Mouse (Mus musculus) layer of hippocampus, adult 18-20 months (tissue): ENCODE measurements around the gene Pdzd9. TPM values are rescaled to one million over a fixed set of nuclear protein-coding genes. Genes with fewer than 3 reads are reported as not detected.

Experiments
- DNase-seq, 2 experiments: peaks; one replicate each; pipeline ENCODE4 v3.0.0; 2022; ENCODE audit warnings: low spot score in 2 of 2
- total RNA-seq, 2 experiments: library from RNA; stranded (reverse); gene quantifications; 2 replicates each; pipeline ENCODE4 v1.2.3; 2021

Pdzd9 gene
- total RNA-seq, 2 experiments from 2014 or later: 0.25 TPM; not detected in 1

GRCm38 (mm10) chr7:120635821-120636220 lies 34.3 kb downstream of the Pdzd9 start:
- no peak for DNase-seq

DNA sequence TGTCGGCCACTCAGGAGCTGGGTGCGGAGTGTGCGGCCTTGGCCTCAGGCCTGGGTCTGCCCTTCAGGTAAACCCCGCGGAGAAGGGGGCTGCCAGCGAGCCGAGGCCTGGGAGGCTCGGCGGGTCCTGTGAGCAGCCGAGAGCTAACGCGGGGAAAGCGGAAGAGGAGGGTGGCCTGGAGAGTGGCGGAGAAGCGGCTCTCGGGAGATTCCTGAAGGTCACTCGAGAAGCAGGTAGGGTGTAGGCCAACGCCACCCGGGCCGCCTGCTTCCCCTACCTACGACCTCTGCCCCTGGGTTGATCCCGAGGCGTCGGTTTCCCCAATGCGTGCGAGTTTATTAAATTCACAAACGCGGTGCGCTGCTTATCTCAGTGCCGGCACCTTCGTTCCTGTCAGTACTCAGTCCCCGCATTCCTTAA lies 34.8 kb downstream of the Pdzd9 start:
- no peak for DNase-seq

DNA sequence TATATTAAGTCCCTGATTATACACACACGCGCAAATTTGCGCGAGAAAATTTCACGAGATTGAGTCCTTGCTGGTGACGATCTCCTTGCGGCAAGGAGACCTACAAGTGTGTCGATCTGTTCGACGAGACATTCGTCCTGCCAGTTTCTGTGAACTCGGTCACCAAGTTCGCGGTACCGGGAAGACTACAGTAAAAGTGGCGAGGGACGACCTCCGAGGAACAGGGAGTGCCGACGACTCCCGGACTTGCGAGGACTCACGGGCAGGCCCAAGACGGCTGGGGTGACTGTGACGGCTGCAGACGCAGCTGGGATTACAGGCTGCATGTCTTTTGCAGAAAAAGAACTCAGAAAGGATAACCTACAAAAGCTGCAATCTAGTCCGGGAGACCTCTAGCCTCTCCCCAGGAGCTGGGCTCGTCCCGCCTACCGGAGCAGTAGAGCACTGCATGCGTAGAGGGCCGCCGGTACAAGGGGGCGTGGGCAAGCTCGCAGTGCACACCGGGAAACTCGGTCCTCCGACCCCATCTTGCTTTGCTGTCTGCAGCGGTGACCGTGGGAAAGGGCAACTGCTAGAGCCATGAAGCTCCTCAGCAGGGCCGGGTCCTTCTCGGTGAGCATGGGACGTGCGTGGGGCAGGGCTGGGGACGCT lies 35.3 kb downstream of the Pdzd9 start, which contains the start of gene Uqcrc2:
Uqcrc2 (plus strand) TSS at position 466 of the 651 bp plus-strand sequence.
- peak; percentile 78 to 89 for DNase-seq

- DNase-seq: no peak
These were observed 35.8 kb downstream of the Pdzd9 start for GRCm38 (mm10) chr7:120634301-120634700.

DNA sequence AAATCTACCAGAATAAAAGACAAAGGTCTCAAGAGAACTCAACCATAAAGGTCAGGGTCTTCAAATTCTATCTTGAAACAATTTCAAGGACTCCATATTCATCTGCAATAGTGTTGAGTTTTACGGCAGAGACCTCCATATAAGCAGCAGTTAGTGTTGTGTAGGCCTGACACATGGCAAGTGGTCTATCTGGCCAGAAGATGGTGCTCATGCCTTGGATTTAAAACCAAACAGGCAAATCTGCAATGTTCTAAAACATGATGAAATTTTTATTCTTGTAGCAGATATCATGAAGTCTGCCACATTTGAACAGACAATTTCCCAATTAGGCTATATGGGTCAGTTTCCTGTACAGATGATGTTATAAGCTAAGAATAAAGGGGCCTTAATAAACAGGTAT lies 37.6 kb downstream of the Pdzd9 start:
- peak in 1 of 2 experiments; percentile 74 for DNase-seq

- no peak for DNase-seq
These were observed 49.3 kb downstream of the Pdzd9 start for GRCm38 (mm10) chr7:120620841-120621240.

DNA sequence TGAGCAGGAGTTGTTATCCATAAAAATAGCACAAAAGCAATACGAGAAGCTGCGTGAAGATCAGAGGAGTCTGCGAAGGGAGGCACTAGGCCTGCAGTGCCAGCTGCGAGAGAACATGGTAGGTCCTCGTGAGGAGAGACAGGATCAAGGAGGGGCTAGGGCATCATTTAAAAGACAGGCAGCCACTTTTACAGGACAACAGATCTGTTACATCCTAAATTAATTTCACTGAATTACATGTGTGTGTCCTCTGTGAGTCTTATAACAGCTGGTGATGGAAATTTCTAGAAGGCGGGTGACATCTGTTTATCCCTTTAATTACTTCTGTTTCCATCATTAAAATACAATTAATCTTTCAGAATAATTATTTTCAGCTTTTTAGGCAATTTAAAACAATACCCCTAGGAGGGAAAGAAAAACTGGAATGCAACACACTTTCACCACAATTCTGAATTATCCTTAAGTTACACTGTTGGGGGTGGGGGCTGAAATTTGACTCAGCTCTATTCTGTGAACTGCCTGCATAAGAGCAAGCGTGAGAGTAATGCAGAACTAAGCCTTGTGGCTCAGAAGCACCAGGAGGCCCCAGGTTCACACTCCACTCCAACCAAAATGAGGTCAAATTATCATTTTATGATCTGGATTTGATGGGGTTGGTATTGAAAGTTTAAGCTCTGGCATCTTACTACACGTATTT lies 49.9 kb downstream of the Pdzd9 start:
- DNase-seq: no peak

Other genes starting within 250 kb of the Pdzd9 start
- gene Uqcrc2, start 35.2 kb downstream of the Pdzd9 start, total RNA-seq: 100 to 1,000 TPM; 243 to 245 TPM
- 10 to 100 TPM; 77.0 to 92.3 TPM for gene Mosmo, start 7.3 kb upstream of the Pdzd9 start, total RNA-seq
- gene Vwa3a, start 69.0 kb upstream of the Pdzd9 start, total RNA-seq: 10 to 100 TPM; 15.9 to 16.5 TPM
- gene Gm5737, start 142.0 kb upstream of the Pdzd9 start, total RNA-seq: under 1 TPM in 1 of 2 experiments, not detected in 1; 0.32 TPM
- gene Eef2k, start 172.5 kb upstream of the Pdzd9 start, total RNA-seq: 10 to 100 TPM; 25.2 to 29.2 TPM
- gene Polr3e, start 247.4 kb upstream of the Pdzd9 start, total RNA-seq: 10 to 100 TPM; 24.3 to 28.0 TPM